Mouse (Mus musculus) C2C12 (cell line): ENCODE data around the gene Magi1.

Experiments
- CTCF ChIP-seq: IDR thresholded peaks from one replicate; pipeline ENCODE4 v1.5.1; 2011; ENCODE audit not compliant: control insufficient read depth, insufficient read depth, insufficient read length
- MAX ChIP-seq: IDR thresholded peaks from one replicate; pipeline ENCODE4 v1.6.1; 2011; ENCODE audit warnings: mild to moderate bottlenecking, control low read depth
- MYOD1 ChIP-seq: IDR thresholded peaks from one replicate; pipeline ENCODE4 v1.6.1; 2011; ENCODE audit warnings: low read depth; ENCODE audit not compliant: control insufficient read depth, insufficient read length

DNA sequence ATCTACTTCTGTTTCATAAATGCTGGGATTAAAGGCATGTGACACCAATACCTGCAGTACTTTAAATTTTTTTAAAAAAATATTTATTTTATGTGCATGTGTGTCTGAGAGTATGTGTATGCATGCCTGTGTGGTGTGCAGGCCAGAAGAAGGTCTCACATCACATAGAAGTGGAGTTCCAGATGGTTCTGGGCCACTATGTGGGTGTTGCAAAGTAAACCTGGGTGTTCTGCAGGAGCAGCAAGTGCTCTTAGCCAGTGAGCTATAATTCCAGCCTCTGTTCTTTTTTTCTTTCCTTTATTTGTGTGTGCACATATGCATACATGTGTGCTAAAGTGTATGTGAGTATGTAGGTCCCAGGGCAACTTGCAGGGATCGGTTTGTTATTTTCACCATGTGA lies 546.6 kb downstream of the Magi1 start:
- no peak for TF ChIP-seq CTCF
- no peak for TF ChIP-seq MAX
- TF ChIP-seq MYOD1 = no peak
